Mouse (Mus musculus) neural tube, embryonic 11.5 days (tissue): ENCODE measurements at regions not wholly inside any gene's neighbourhood (a gene's known extent, or its start where the extent isn't known, plus 50 kb on each side); places are given as distances from the start of the nearest gene placed in this dataset.

ENCODE experiments used
- ATAC-seq: fragments of 200-750 bp; cut with Nextera tagmentation; 2 replicates; pipeline ENCODE4 v1.8.0; 2017; ENCODE audit warnings: moderate number of reproducible peaks, mild to moderate bottlenecking, moderate TSS enrichment, moderate library complexity; ENCODE audit not compliant: insufficient read depth, low FRiP score, low TSS enrichment
- DNase-seq: peaks from one replicate; pipeline ENCODE4 v3.0.0-alpha.2; 2015; ENCODE audit warnings: low spot score
- H3K27ac ChIP-seq: fragments of 300-500 bp; sonication (generic); 2 replicates; pipeline ENCODE4 v1.5.1; 2014; ENCODE audit warnings: low read depth, mild to moderate bottlenecking, low read length
- H3K27me3 ChIP-seq: fragments of 300-500 bp; sonication (generic); 2 replicates; pipeline ENCODE4 v1.6.1; 2014; ENCODE audit warnings: mild to moderate bottlenecking, low read length, mixed read lengths; ENCODE audit not compliant: control insufficient read depth, insufficient read depth
- H3K36me3 ChIP-seq: fragments of 300-500 bp; sonication (generic); 2 replicates; pipeline ENCODE4 v1.6.1; 2014; ENCODE audit warnings: mild to moderate bottlenecking, low read length, moderate library complexity, mixed read lengths; ENCODE audit not compliant: control insufficient read depth, insufficient read depth
- H3K4me1 ChIP-seq: fragments of 300-500 bp; sonication (generic); 2 replicates; pipeline ENCODE4 v1.6.1; 2014; ENCODE audit warnings: low read length, mixed read lengths; ENCODE audit not compliant: control insufficient read depth, insufficient read depth
- H3K4me2 ChIP-seq: fragments of 300-500 bp; sonication (generic); 2 replicates; pipeline ENCODE4 v1.6.1; 2014; ENCODE audit warnings: low read depth, mild to moderate bottlenecking, moderate library complexity
- H3K4me3 ChIP-seq: fragments of 300-500 bp; sonication (generic); 2 replicates; pipeline ENCODE4 v1.5.1; 2014; ENCODE audit warnings: low read depth, low read length
- H3K9ac ChIP-seq: fragments of 300-500 bp; sonication (generic); 2 replicates; pipeline ENCODE4 v1.6.1; 2014; ENCODE audit warnings: mild to moderate bottlenecking, low read length
- H3K9me3 ChIP-seq: fragments of 300-500 bp; sonication (generic); 2 replicates; pipeline ENCODE4 v1.6.1; 2016; ENCODE audit warnings: low read length; ENCODE audit not compliant: control insufficient read depth
- WGBS: fragments of 180-500 bp; shearing (Covaris S2); extraction: QIAGEN DNeasy Blood & Tissue Kit; methylation state at CpG from one replicate; pipeline ENCODE4 v1.1.7; 2014; 5-methylcytosine and 5-hydroxymethylcytosine counted together

- no peak for DNase-seq
- Histone ChIP-seq H3K36me3 (no peaks in the 10 kb centered on the region), H3K9ac (no peak overlapping the region), H3K27ac (no peak overlapping the region), H3K27me3 (no peaks in the 10 kb centered on the region), H3K4me3 (no peak overlapping the region), H3K4me2 (no peak overlapping the region), H3K4me1 (no peaks in the 10 kb centered on the region), H3K9me3 (no peaks in the 10 kb centered on the region)
- ATAC-seq = no peak
Measured at GRCm38 (mm10) chr13:118975008-118975407, 305.4 kb downstream of the Fgf10 start.

- WGBS = 87% methylated on average over 1 of the region's 1 CpGs
- Histone ChIP-seq H3K27ac (no peak overlapping the region), H3K4me2 (no peak overlapping the region), H3K4me3 (no peak overlapping the region), H3K4me1 (no peaks in the 10 kb centered on the region), H3K9me3 (no peaks in the 10 kb centered on the region), H3K9ac (no peak overlapping the region), H3K27me3 (no peaks in the 10 kb centered on the region), H3K36me3 (no peaks in the 10 kb centered on the region)
- no peak for ATAC-seq
- no peak for DNase-seq
Measured at GRCm38 (mm10) chr13:118975519-118975918, 305.9 kb downstream of the Fgf10 start.

- DNase-seq = no peak
- Histone ChIP-seq H3K36me3 (no peaks in the 10 kb centered on the region), H3K27ac (no peak overlapping the region), H3K4me1 (no peaks in the 10 kb centered on the region), H3K27me3 (no peaks in the 10 kb centered on the region), H3K9me3 (no peaks in the 10 kb centered on the region), H3K4me2 (no peak overlapping the region), H3K9ac (no peak overlapping the region), H3K4me3 (no peak overlapping the region)
- no peak for ATAC-seq
- WGBS = 75% methylated on average over 5 of the region's 5 CpGs
Measured at GRCm38 (mm10) chr13:118979505-118979904, 309.9 kb downstream of the Fgf10 start.

- Histone ChIP-seq H3K36me3 (no peaks in the 10 kb centered on the region), H3K27me3 (no peaks in the 10 kb centered on the region), H3K4me2 (no peak overlapping the region), H3K27ac (no peak overlapping the region), H3K9me3 (no peaks in the 10 kb centered on the region), H3K4me1 (no peaks in the 10 kb centered on the region), H3K4me3 (no peak overlapping the region), H3K9ac (no peak overlapping the region)
- WGBS = 65% methylated on average over 10 of the region's 10 CpGs
- ATAC-seq (peak; percentile 68), DNase-seq (no peak)
Measured at GRCm38 (mm10) chr13:118981196-118981810, 311.7 kb downstream of the Fgf10 start.

GRCm38 (mm10) chr13:118985285-118985684 is 315.7 kb downstream of the Fgf10 start:
- ATAC-seq = no peak
- no peak overlapping the region for H3K9ac ChIP-seq
- 91% methylated on average over 1 of the region's 1 CpGs for whole genome bisulfite sequencing
- H3K4me2 ChIP-seq = no peak overlapping the region
- no peaks in the 10 kb centered on the region for H3K27me3 ChIP-seq
- H3K27ac ChIP-seq = no peak overlapping the region
- no peaks in the 10 kb centered on the region for H3K36me3 ChIP-seq
- no peaks in the 10 kb centered on the region for H3K9me3 ChIP-seq
- H3K4me1 ChIP-seq = no peaks in the 10 kb centered on the region
- no peak overlapping the region for H3K4me3 ChIP-seq
- no peak for DNase-seq

GRCm38 (mm10) chr13:119025305-119025975 is 355.8 kb downstream of the Fgf10 start:
- Histone ChIP-seq H3K36me3 (no peaks in the 10 kb centered on the region), H3K4me3 (no peak overlapping the region), H3K27ac (no peak overlapping the region), H3K9me3 (no peaks in the 10 kb centered on the region), H3K9ac (no peak overlapping the region), H3K4me1 (no peaks in the 10 kb centered on the region), H3K4me2 (no peak overlapping the region), H3K27me3 (no peaks in the 10 kb centered on the region)
- DNase-seq = no peak
- no peak for ATAC-seq
- WGBS = 85% methylated on average over 6 of the region's 6 CpGs

- H3K27ac ChIP-seq = no peak overlapping the region
- H3K36me3 ChIP-seq = no peaks in the 10 kb centered on the region
- no peak overlapping the region for H3K4me2 ChIP-seq
- no peak overlapping the region for H3K9ac ChIP-seq
- no peak overlapping the region for H3K4me3 ChIP-seq
- DNase-seq (no peak), ATAC-seq (no peak)
- no peaks in the 10 kb centered on the region for H3K27me3 ChIP-seq
- WGBS = 74% methylated on average over 1 of the region's 1 CpGs
- H3K9me3 ChIP-seq = no peaks in the 10 kb centered on the region
- no peaks in the 10 kb centered on the region for H3K4me1 ChIP-seq
Measured at GRCm38 (mm10) chr13:119039616-119040015, 370.0 kb downstream of the Fgf10 start.

GRCm38 (mm10) chr13:119045112-119045511 is 375.5 kb downstream of the Fgf10 start:
- DNase-seq = no peak
- H3K36me3 ChIP-seq = no peaks in the 10 kb centered on the region
- WGBS = 73% methylated on average over 1 of the region's 1 CpGs
- H3K27ac ChIP-seq = no peak overlapping the region
- H3K9me3 ChIP-seq = no peaks in the 10 kb centered on the region
- H3K4me1 ChIP-seq = no peaks in the 10 kb centered on the region
- no peak overlapping the region for H3K9ac ChIP-seq
- ATAC-seq = no peak
- H3K4me2 ChIP-seq = no peak overlapping the region
- no peak overlapping the region for H3K4me3 ChIP-seq
- H3K27me3 ChIP-seq = no peaks in the 10 kb centered on the region
